Mouse (Mus musculus) megakaryocyte, embryonic 14.5 days (primary cell): ENCODE data around the gene Cyp2d10.

ENCODE experiments used
- FLI1 ChIP-seq: IDR thresholded peaks from 2 replicates; pipeline ENCODE4 v1.6.1; 2012; ENCODE audit warnings: low read length, inconsistent platforms, mixed read lengths
- GATA1 ChIP-seq: IDR thresholded peaks from 3 replicates; pipeline ENCODE4 v1.6.1; 2012; ENCODE audit warnings: mixed read lengths, low read length, inconsistent platforms, borderline replicate concordance

DNA sequence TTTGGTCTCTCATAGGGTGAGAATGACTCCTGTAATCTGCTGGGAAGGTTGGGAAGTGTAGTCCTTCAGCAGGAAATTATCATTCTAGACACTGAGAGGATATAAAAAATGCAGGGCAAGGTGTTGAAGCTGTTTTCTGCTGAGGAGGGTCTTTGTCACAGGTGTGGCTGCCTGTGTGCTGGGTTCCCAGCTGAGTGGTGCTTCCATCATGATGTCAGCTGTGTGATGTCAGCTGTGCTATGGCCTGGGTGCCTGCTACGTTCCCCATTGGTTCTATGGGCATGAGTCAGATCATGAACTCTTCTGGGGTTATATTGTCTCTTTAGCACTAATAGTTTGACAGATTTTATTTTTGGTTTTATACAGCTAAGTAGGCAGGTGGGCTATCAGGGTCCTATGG lies 38.1 kb downstream of the Cyp2d10 start:
- no peak for TF ChIP-seq GATA1
- TF ChIP-seq FLI1: no peak
